Mouse (Mus musculus) layer of hippocampus, adult 11-12 months (tissue): ENCODE measurements around the gene Celf2.

Source experiments
- DNase-seq: peaks from one replicate; pipeline ENCODE4 v3.0.0; 2022; ENCODE audit warnings: low spot score

Gene Celf2

GRCm38 (mm10) chr2:7080794-7081783, 428.3 kb downstream of the Celf2 start:
- no peak for DNase-seq

DNA sequence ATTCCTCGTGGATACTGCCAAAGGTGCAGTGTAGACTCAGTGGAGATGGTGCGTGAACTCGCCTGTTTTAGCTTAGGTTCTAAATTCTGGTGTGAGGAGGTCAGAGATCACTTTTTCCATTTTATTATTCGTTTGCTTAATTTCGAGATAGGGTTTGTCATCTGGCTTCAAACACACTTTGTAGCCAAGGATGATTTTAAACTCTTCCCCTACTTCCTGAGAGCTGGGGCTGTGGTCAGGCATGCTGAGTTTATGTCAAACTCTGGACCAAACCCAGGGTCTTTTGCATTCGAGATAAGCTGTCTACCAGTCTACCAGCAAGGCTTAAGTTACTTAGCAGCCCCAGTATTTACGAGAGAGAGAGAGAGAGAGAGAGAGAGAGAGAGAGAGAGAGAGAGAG, 429.3 kb downstream of the Celf2 start:
- DNase-seq, result no peak

- DNase-seq, result no peak
Measured at GRCm38 (mm10) chr2:7079390-7079789, 430.0 kb downstream of the Celf2 start.

DNA sequence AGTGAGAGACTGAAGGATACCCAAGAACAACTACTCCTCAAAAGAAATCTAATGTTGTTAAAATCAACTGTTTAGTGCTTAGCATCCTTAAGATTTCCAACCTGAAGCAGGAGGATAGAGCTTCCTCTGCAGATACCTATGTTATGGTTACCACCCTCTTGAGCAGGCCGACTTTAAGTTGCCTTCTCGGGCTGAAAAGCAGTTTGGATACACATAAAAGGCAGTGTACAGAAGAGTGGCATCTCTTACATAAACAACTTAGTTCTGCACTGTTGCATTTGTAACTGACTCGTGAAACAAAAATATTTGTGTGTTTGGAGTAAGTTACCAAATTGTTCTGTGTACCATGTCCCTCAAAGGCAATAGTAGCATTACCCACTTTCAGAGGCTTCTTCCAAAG, 435.6 kb downstream of the Celf2 start:
- no peak for DNase-seq

DNA sequence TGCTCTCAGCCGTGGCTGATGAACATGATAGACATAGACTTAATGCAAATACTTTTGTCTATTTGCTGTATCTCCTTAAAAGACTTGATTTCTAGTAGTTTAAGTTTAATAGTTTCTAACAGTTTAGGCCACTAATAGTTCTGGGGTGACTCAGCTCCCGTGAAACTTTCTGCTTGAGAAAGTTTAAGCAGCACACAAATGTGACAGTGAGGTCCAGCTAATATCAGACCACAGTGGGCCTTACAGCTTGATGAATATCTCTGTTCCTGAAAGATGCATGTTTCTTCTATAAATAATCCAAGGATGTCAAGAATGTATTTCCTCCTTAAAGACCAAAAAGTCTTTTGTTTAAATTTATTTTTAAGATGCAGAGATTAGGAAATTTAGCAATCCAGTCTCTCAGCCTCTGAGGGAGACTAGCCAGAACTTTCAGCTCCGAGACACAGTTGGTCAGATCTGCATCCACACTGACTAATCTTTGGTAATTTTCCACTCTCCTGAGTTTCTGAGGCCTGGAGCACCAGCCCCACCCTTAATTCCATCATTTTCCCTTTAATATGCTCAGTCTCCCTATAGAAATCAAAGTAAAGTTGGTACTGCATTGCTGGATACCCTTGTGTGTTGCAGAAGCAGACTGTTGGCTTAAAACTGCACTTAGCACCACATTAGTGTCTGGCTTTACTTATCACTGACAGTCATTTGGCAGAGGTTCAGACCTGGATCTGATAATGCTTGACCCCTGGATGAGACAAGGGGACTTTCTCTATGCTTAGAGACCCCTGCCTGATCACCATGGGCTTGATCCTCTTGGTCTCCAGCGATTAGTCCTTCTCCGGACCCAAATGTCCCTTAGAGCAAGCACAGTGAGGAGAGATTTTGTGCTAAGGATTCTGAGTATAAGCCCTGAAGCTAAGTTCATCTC, 436.8 kb downstream of the Celf2 start:
- no peak for DNase-seq

DNA sequence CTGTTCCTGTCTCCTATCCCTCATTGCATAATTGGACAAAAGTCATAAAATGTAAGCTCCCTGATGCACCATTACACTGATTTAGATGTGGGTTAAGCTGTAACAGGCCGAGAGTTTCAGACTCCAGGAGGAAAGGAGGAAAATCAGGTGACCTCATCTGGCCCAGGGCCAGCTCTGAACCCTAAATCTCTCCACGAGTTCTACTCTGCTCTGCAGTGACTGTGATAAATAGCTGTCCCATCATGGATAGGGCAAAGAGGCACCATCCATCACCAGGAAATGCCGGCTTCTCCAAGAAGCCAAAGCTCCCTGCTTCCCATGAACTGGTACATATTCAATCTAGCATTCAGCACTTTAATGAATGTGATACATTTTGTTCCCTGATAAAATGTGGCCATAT, 439.9 kb downstream of the Celf2 start:
- no peak for DNase-seq

DNA sequence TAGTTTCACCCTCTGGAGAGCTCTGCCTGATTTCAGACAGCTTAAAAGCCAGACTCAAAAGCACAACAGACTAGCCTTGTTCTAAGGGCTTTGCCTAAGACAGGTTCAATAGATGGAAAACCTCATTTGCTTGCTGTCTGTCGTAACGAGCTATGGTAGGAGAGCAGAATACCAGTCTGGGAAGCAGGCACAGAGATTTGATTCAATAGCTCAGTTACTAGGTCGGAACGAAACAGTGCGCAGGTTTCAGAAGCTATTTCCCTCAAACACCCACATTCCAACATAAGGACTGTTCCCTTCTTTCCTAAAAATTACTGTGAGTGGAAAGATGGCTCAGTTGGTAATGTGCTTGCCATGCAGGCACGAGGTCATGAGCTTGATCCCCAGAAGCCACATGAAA, 441.1 kb downstream of the Celf2 start:
- DNase-seq, result no peak

DNA sequence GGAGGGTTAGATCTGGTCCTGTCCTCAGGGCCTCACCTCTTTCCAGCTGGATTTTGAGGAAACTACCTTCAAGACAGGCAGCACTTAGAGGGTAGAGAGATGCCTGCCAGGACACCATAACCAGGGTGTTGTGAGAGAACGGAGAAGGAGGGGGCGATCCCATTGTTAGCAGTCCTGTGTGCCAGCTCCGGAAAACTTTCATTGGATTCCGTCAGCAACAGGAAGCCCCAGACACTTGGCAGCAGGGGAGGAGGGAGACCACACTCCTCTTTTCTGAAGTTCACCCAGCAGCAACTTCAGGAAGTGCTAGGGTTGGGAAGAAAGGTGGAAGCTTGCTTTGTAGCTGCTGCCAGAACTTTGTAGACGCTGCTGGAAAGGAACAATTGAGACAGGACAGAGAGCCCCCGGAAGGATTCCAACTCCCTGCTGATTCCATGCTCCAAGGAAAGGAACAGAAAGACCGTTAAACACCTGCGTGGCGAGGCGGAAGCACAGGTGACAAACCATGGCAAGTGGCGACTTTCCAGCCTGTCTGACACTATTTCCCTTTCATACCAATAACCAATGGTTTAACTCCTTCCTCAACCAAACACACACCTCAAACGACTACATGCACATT, 445.7 kb downstream of the Celf2 start:
- no peak for DNase-seq

DNA sequence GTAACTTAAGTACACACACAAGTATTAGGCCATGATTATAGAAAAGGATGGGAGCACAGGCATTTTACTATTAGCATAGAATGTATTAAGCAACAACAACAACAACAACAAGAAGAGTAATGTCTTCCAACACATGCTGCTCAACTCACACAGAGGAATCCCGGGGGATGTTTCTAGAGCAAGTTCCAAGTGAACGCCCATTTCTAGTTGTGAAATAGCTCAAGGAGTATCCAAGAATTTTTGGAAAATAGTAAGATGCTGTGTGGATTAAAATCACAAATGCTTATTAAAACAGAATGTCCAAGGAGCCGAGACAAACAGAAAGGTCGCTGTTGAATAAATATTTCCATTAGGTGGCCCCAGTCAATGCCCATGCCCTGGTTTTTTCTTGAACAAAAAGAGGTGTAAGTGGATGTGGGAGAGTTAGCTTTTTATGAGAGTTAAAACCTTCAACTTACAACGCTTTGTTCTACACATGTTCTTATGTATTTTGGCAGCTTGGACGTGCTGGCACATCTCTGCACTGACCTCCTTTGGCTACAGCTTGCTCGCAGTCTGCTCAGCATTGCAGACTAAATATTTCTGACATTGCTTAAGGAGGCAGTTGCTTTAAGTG, 448.8 kb downstream of the Celf2 start:
- DNase-seq, result no peak

- DNase-seq, result no peak
Measured at GRCm38 (mm10) chr2:7056401-7056800, 453.0 kb downstream of the Celf2 start.

DNA sequence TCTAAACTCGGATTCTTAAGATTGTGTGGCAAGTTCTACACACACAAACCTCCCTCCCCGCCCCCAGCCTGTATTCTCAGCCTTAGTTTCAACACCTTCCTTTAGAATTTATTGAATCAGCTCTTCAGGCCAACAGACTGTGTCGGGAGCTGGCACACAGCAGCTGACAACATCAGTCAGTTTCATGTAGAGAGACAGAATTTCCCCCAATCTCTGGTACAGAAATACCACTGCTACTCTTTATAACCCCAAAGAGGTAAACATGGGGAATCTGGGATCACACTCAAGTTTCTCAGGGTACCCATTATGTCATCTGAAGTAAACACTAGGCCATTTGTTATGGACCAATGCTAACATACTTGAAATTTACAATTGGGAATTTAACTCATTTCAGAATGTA, 453.4 kb downstream of the Celf2 start:
- no peak for DNase-seq

DNA sequence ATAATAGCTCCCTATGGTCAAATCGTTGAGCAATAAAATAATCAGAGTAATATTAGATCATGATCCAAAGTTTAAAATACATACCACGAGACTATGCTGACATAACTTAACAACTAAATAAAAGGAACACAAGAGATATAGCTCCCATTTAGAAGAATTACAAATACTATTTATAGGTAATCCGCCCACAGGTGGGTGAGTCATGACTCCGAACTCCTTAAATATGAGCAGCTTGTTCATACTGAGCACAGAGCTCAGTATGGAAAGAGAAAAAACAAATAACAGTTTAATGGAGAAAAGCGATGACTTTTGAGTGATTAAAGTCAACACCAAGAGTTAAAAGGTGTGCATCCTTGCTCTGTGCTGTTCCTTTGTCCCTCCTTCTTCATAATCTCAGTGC, 458.3 kb downstream of the Celf2 start:
- no peak for DNase-seq

DNA sequence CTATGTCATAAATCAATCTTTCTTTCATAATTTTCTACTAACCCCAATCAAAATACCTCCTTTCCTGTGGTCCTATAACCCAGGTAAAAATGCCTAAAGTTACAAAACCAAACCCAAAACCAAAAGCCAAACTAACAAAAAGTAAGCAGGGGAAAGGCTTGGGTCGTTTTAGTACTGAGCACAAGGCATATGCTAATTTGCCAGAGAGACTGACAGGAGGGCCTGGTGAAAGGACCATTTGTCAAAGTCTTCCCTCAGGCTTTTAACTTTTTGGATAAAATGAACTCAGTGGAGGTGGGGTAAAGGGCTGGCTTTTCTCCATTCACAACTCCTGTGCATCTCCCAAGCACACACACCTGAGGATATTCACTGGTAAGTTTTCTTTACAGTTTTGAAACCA, 463.2 kb downstream of the Celf2 start:
- DNase-seq, result no peak

DNA sequence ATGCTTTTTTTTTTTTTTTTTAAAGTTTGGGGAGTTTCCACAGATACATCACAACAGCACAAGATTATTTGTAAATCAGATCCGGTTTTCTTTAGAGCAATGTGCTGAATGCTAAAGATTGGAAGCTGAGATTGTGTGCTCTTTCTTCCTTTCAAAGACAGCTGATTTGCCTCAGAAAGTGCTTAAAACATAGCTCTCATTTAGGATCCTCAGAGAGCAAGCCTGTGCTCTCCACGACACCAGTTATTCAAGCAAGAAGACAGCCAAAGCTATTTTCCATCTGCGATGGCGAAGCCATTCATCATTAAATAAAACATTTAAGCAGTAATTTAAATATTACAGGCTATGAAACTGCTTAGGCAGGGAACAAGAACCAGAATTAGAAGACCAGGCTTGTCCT, 463.8 kb downstream of the Celf2 start:
- no peak for DNase-seq

DNA sequence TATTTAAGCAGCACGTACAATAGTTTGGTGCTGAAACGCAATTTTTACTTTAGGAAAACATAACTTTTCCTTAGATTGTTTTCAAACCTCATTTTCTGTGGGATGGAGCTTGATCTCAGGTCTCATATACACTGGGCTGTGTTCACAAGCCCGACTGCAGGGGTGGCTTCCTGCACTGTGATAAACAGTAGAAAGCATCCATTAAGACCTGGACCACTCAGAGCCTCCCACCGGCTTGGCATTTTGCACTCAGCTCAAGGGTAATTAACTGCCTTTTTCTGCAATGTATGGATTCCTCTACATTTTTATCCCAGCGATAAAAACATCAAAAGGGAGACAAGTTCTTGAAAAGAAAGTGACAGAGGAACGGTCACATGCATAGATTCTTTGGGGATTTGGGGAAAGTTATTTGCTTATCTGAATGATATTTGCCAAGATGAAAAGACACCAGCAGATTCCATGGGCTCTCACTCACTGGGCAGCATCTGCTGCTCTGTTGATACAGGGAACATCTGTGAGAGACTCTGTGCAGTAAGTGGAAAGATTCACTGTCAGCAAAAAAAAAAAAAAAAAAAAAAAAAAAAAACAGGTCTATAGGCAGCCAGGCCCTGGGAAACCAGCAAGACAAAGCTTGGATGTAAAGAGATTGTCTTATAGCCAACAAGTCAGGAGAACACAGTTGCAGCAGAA, 465.4 kb downstream of the Celf2 start:
- no peak for DNase-seq

GRCm38 (mm10) chr2:7040940-7041339, 468.4 kb downstream of the Celf2 start:
- no peak for DNase-seq

DNA sequence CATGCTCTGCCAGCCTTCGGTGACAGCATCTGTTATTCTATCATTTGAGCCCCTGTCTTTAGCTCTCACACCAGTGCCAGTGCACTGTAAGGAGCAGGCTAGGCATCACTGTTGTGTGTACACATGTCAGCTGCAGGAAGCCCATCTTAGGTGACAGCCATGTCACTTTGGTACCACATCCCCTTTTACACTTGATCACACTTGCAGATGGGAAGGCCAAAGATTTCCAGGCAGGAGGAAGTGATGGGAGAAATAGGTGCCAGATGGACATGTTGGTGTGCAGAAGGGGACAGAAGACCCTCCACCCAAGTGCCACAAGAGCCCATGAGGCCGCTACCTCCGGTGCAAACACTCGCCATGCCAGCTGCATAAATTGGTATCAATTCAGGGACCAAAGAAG, 470.4 kb downstream of the Celf2 start:
- no peak for DNase-seq

DNA sequence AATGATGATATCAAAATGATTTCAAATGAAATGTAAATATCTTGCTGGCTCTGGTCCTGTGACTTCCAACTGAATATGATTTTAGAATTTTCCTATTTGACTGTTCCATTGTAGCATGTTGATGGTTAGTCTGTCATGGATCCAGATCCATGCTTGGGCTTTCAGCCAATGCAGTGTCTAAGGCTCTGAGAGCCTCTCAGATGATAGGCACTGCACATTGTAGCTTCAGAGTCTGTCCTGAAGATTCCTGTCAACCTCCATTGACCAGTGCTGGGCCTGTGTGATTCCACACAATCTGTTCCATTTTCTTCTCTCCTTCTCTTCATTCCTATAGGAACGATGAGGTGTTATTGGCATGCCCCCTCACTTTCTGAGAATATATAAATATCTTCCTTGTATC, 478.0 kb downstream of the Celf2 start:
- DNase-seq, result no peak

- no peak for DNase-seq
Measured at GRCm38 (mm10) chr2:7026737-7027136, 482.6 kb downstream of the Celf2 start.

DNA sequence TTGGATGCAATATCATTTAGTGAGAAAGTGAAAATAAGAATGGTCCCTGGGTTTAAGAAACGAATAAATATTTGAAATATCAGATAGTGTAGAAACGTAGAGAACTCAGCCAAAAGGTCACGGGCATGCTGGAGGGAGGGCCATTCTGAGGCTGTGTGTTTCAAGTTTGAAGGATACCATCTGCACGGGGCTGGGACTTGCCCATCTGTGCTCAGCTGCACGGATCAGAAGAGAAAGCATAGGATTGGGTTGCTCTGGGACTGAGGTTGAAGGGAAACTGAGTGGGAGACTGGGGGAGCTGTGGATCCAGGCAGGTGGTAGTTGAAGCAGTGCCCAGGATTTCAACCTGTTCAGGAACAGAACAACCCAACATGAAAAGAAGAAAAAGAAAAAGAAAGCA, 483.8 kb downstream of the Celf2 start:
- DNase-seq, result no peak

- no peak for DNase-seq
Measured at GRCm38 (mm10) chr2:7022184-7022583, 487.2 kb downstream of the Celf2 start.
